Mouse (Mus musculus) ES-E14 (cell line): Measurements from ENCODE around the gene Fbxl22.

Experiments
- CHD2 ChIP-seq: IDR thresholded peaks from 2 replicates; pipeline ENCODE4 v1.6.1; 2014; ENCODE audit warnings: mild to moderate bottlenecking, low read depth, low read length, inconsistent platforms
- ZC3H11A ChIP-seq: IDR thresholded peaks from 2 replicates; pipeline ENCODE4 v1.6.1; 2012; ENCODE audit warnings: low read depth, mild to moderate bottlenecking, inconsistent platforms, low read length, borderline replicate concordance

DNA sequence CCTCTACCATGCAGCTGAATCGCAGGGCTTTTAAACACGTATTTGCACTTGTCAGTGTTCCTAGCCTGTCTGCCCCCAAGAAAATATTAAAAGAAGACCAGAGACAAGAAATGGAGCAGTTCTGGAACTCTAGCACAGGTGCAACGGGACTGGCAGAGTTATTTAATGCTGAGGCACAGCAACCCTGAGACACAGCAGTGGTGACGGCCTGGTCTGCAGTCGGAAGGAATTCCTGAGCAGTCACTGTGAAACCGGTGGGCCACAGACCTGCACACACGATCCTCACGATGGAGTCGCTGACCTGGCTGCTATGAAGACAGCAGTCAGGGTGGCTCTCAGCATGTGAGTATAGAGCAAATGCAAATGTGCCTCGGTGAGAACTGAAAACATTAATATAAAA is 3.4 kb upstream of the Fbxl22 start:
- TF ChIP-seq CHD2 (no peak), ZC3H11A (no peak)
